ENCODE assay signal across 12 mouse cellular contexts in the genomic region with DNA sequence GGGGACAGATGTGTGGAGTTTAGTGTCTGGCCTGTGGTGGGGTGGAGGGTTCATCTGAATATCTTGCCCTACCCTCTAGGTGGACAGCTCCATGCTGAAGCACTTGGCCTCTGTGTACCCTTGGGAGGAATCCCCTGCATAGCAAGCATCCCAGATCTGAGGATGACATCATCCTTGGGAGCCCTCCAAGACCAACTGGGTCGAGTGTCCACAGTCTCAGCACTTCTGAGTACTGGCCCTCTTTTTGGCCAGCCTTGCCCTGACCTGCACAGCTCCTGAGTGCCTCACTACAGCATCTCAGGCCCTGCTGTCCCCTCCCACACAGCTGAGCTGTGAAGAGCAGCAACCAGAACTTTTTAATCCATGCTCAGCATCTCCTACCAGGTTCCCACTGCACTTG.
DNase-seq lines count a peak whose midpoint lies in the region; ATAC-seq and TF ChIP-seq lines count a peak whose summit lies in the region.
"Had no signal": no experiment of that assay in that cellular context is flagged by ENCODE, and none has a peak within 500 bp of the region (broad histone marks: within the 10 kb centered on the region; RNA-seq: fewer than 3 reads in every experiment).

No protein-coding gene starts in this region.

- H3K27ac ChIP-seq in gastrocnemius, adult 2 months, result no peak overlapping the region
- H3K27ac ChIP-seq in lung, embryonic 16.5 days (ENCODE audit: low read length), result no peak overlapping the region
- H3K27ac ChIP-seq in liver, embryonic 12.5 days, result no peak overlapping the region
- H3K27ac ChIP-seq: embryonic facial prominence, embryonic 15.5 days; heart, embryonic 13.5 days had no signal

- H3K4me1 ChIP-seq in lung, embryonic 16.5 days (replicated peaks; ENCODE audit: control insufficient read depth, insufficient read depth, low read length), result no peaks in the 10 kb centered on the region; the same call in 1 of the 2 replicates
- no peaks in the 10 kb centered on the region for H3K4me1 ChIP-seq in liver, embryonic 12.5 days
- H3K4me1 ChIP-seq: heart, embryonic 13.5 days; megakaryocyte, embryonic 14.5 days had no signal

- no peak overlapping the region for H3K4me2 ChIP-seq in lung, embryonic 16.5 days (ENCODE audit: low read depth, low read length)
- no peak overlapping the region for H3K4me2 ChIP-seq in liver, embryonic 12.5 days
- H3K4me2 ChIP-seq: embryonic facial prominence, embryonic 15.5 days; heart, embryonic 13.5 days had no signal

- H3K36me3 ChIP-seq in lung, embryonic 16.5 days (ENCODE audit: control insufficient read depth, insufficient read depth, low read length), result no peaks in the 10 kb centered on the region
- no peaks in the 10 kb centered on the region for H3K36me3 ChIP-seq in liver, embryonic 12.5 days
- H3K36me3 ChIP-seq: embryonic facial prominence, embryonic 15.5 days; heart, embryonic 13.5 days had no signal

- no peaks in the 10 kb centered on the region for H3K27me3 ChIP-seq in lung, embryonic 16.5 days (ENCODE audit: control insufficient read depth, insufficient read depth, low read depth, low read length)
- no peaks in the 10 kb centered on the region for H3K27me3 ChIP-seq in liver, embryonic 12.5 days (replicated peaks)
- H3K27me3 ChIP-seq: embryonic facial prominence, embryonic 15.5 days; heart, embryonic 13.5 days; megakaryocyte, embryonic 14.5 days had no signal

- H3K4me3 ChIP-seq in gastrocnemius, adult 2 months, result no peak overlapping the region
- no peak overlapping the region for H3K4me3 ChIP-seq in lung, embryonic 16.5 days (ENCODE audit: low read length)
- no peak overlapping the region for H3K4me3 ChIP-seq in liver, embryonic 12.5 days
- H3K4me3 ChIP-seq: embryonic facial prominence, embryonic 15.5 days; heart, embryonic 13.5 days; megakaryocyte, embryonic 14.5 days had no signal

- no peaks in the 10 kb centered on the region for H3K9me3 ChIP-seq in lung, embryonic 16.5 days (ENCODE audit: control insufficient read depth, low read length)
- H3K9me3 ChIP-seq in liver, embryonic 12.5 days (replicated peaks), result no peaks in the 10 kb centered on the region
- H3K9me3 ChIP-seq: embryonic facial prominence, embryonic 15.5 days; heart, embryonic 13.5 days; megakaryocyte, embryonic 14.5 days had no signal

- DNase-seq in gastrocnemius, adult 2 months, result peak; percentile 28
- no peak for DNase-seq in gastrocnemius, postnatal 4 days (ENCODE audit: low spot score in 2 of 2)
- DNase-seq in kidney, postnatal 10 days, result peak; percentile 24
- DNase-seq in kidney, adult 11 months, result no peak
- peak; percentile 57 for DNase-seq in Muller cell, postnatal 12 days (ENCODE audit: inconsistent ontology term)
- DNase-seq: kidney, postnatal 4 days had no signal

- intact Hi-C loops in gastrocnemius, adult 2 months (cut with DNase I), result no loop called here

- peak; percentile 45; the same call in 1 of the 2 replicates for ATAC-seq in lung, embryonic 16.5 days (ENCODE audit: low read depth)
- ATAC-seq in liver, embryonic 12.5 days, result no peak
- ATAC-seq: CD4-positive, CD25-positive, alpha-beta regulatory T cell, adult 4 months had no signal

- no peak for TF ChIP-seq CTCF in gastrocnemius, adult 2 months (IDR thresholded peaks at IDR 0.05)

- no peak overlapping the region for H3K9ac ChIP-seq in lung, embryonic 16.5 days (ENCODE audit: low read length)
- H3K9ac ChIP-seq in liver, embryonic 12.5 days, result no peak overlapping the region
- H3K9ac ChIP-seq: embryonic facial prominence, embryonic 15.5 days; heart, embryonic 13.5 days had no signal

- 10% methylated on average over 1 of the region's 1 CpGs for whole genome bisulfite sequencing in lung, embryonic 16.5 days
- 11% methylated on average over 1 of the region's 1 CpGs for WGBS in liver, embryonic 12.5 days (ENCODE audit: insufficient replicate concordance)

Comparison
In these comparisons a context has a peak if more than half of its experiments do, and no peak if none do; other contexts are left out.
1. DNase-seq: peak in gastrocnemius, adult 2 months (single experiment), kidney, postnatal 10 days (single experiment) and Muller cell, postnatal 12 days (single experiment); none in gastrocnemius, postnatal 4 days (0 of 2) and kidney, adult 11 months (single experiment).